Comparison of ENCODE assay signal across 7 mouse cellular contexts in the genomic region with DNA sequence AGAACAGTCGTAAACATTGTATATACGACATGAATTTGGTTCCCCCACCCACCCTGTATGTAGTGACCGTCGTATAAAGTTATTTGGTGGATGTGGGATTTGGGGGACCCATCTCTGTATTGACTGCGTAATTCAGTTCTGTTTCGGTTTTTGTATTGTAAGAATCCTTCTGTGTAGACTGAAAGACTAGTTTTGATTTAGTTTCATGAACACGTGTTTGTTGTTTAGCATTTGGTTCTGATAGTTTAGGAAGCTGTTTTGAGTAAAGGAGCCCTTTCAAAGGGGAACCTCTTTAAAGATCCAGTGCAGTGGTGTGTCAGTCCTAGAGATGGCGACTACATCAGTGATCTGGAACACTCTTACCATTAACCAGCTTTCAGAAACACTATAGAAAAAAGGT. TPM values are rescaled to one million over a fixed set of nuclear protein-coding genes. Genes with fewer than 3 reads are reported as not detected.
DNase-seq lines count a peak whose midpoint lies in the region; ATAC-seq and TF ChIP-seq lines count a peak whose summit lies in the region.

No protein-coding gene starts in this region.

- peak overlapping the region; percentile 97 for H3K9ac ChIP-seq in forebrain, embryonic 15.5 days (replicated peaks)
- peak overlapping the region; percentile 96 for H3K9ac ChIP-seq in liver, embryonic 13.5 days

- TF ChIP-seq CTCF in spleen, adult 2 months (IDR thresholded peaks at IDR 0.05; ENCODE audit: extremely low read depth, insufficient read depth, insufficient read length, insufficient replicate concordance) = no peak

- ATAC-seq in forebrain, embryonic 15.5 days (replicated peaks) = no peak
- ATAC-seq in liver, embryonic 13.5 days (ENCODE audit: low read depth) = no peak
- ATAC-seq in CD4-positive, CD25-positive, alpha-beta regulatory T cell, adult 4 months = no peak

- DNase-seq in spleen, adult 2 months (ENCODE audit: low read depth in 1 of 2, low spot score in 2 of 2) = no peak
- DNase-seq in spleen, postnatal 36 days (ENCODE audit: low spot score in 2 of 2) = no peak
- DNase-seq in liver, embryonic 13.5 days = no peak
- no peak for DNase-seq in adipocyte (ENCODE audit: low spot score)
- no peak for DNase-seq in spleen, postnatal 14 days (ENCODE audit: low spot score in 2 of 2)

- H3K27me3 ChIP-seq in spleen, adult 2 months (ENCODE audit: control insufficient read depth, insufficient read depth, low read length) = 0 out of 2 replicates have a peak, but pooled peaks cover 6% of the 10 kb centered on the region
- 0 out of 2 replicates have a peak, but pooled peaks cover 4% of the 10 kb centered on the region for H3K27me3 ChIP-seq in forebrain, embryonic 15.5 days
- no peaks in the 10 kb centered on the region for H3K27me3 ChIP-seq in liver, embryonic 13.5 days

- H3K9me3 ChIP-seq in forebrain, embryonic 15.5 days = no peaks in the 10 kb centered on the region
- H3K9me3 ChIP-seq in liver, embryonic 13.5 days (replicated peaks) = no peaks in the 10 kb centered on the region

- no peak for TF ChIP-seq POLR2A in spleen, adult 2 months (IDR thresholded peaks at IDR 0.05; ENCODE audit: low read depth, low read length)

- no peaks in the 10 kb centered on the region for H3K36me3 ChIP-seq in spleen, adult 2 months (ENCODE audit: control insufficient read depth, insufficient read depth, low read length)
- H3K36me3 ChIP-seq in forebrain, embryonic 15.5 days = no peaks in the 10 kb centered on the region
- no peaks in the 10 kb centered on the region for H3K36me3 ChIP-seq in liver, embryonic 13.5 days

- H3K27ac ChIP-seq in spleen, adult 2 months (ENCODE audit: insufficient read depth, low read length) = no peak overlapping the region
- H3K27ac ChIP-seq in forebrain, embryonic 15.5 days (replicated peaks) = 0 out of 2 replicates have a peak overlapping the region, but pooled peaks have one; percentile 96
- H3K27ac ChIP-seq in liver, embryonic 13.5 days = peak overlapping the region; percentile 95; the same call in 1 of the 2 replicates

- H3K4me2 ChIP-seq in forebrain, embryonic 15.5 days (replicated peaks) = peak overlapping the region; percentile 95
- H3K4me2 ChIP-seq in liver, embryonic 13.5 days = peak overlapping the region; percentile 84

- WGBS in spleen, adult 2 months = 30% methylated on average over 8 of the region's 8 CpGs
- 18% methylated on average over 8 of the region's 8 CpGs for WGBS in forebrain, embryonic 15.5 days
- WGBS in liver, embryonic 13.5 days (ENCODE audit: insufficient replicate concordance) = 22% methylated on average over 8 of the region's 8 CpGs

- H3K4me1 ChIP-seq in spleen, adult 2 months (ENCODE audit: control insufficient read depth, insufficient read depth, insufficient read length) = peaks cover 4% of the 10 kb centered on the region
- H3K4me1 ChIP-seq in forebrain, embryonic 15.5 days = peaks cover 46% of the 10 kb centered on the region
- H3K4me1 ChIP-seq in liver, embryonic 13.5 days (replicated peaks) = peaks cover 70% of the 10 kb centered on the region

- H3K4me3 ChIP-seq in spleen, adult 2 months (ENCODE audit: extremely low read depth, insufficient read depth, insufficient read length) = peak overlapping the region; percentile 91
- H3K4me3 ChIP-seq in forebrain, embryonic 15.5 days = peak overlapping the region; percentile 92
- H3K4me3 ChIP-seq in liver, embryonic 13.5 days (replicated peaks) = peak overlapping the region; percentile 95

RNA-seq across cellular contexts. Expression of gene Rictor, which starts 1.4 kb away (rescaled TPM):
- 5.2 and 6.2 TPM in 2 replicates for polyA plus RNA-seq in spleen, adult 2 months (2012; rRNA removed)
- polyA plus RNA-seq in forebrain, embryonic 15.5 days (2015; fragmentation: Nextera tagmentation; extraction: Ambion mirVana) = 59.1 and 60.7 TPM in 2 replicates
- 17.6 and 21.4 TPM in 2 replicates for polyA plus RNA-seq in liver, embryonic 13.5 days (2015; fragmentation: Nextera tagmentation; extraction: Ambion mirVana)
- 10 to 100 TPM; 27.3 to 30.9 TPM for polyA plus RNA-seq in CD4-positive, CD25-positive, alpha-beta regulatory T cell, adult 4 months (2017; shearing (Covaris generic))
